Mouse (Mus musculus): ENCODE data around the gene Pkd2l1. TPM values are rescaled to one million over a fixed set of nuclear protein-coding genes. Genes with fewer than 3 reads are reported as not detected.

Gene Pkd2l1
- polyA plus RNA-seq, 3 experiments from 2014 or later = 0.10 TPM; not detected in 2

- no peak for ATAC-seq
These were observed 89.2 kb downstream of the Pkd2l1 start for GRCm38 (mm10) chr19:44103001-44103400.

GRCm38 (mm10) chr19:44100840-44101239 lies 91.4 kb downstream of the Pkd2l1 start:
- ATAC-seq = no peak

Other genes starting within 250 kb of the Pkd2l1 start
- not detected for gene Cpn1, start 205.9 kb downstream of the Pkd2l1 start, polyA plus RNA-seq (2017; shearing (Covaris generic))
- gene Cyp2c23, start 163.2 kb downstream of the Pkd2l1 start, polyA plus RNA-seq (2017; shearing (Covaris generic)) = not detected
- 1 to 10 TPM; 3.2 to 7.6 (median 3.3) TPM for gene Erlin1, start 122.7 kb downstream of the Pkd2l1 start, polyA plus RNA-seq (2017; shearing (Covaris generic))
- 10 to 100 TPM; 39.5 to 49.3 (median 40.2) TPM for gene Chuk, start 85.0 kb downstream of the Pkd2l1 start, polyA plus RNA-seq (2017; shearing (Covaris generic))
- 10 to 100 TPM; 23.2 to 37.0 (median 28.4) TPM for gene Cwf19l1, start 56.6 kb downstream of the Pkd2l1 start, polyA plus RNA-seq (2017; shearing (Covaris generic))
- 100 to 1,000 TPM; 122 to 144 (median 132) TPM for gene Bloc1s2, start 46.0 kb downstream of the Pkd2l1 start, polyA plus RNA-seq (2017; shearing (Covaris generic))
- not detected for gene Scd3, start 10.8 kb upstream of the Pkd2l1 start, polyA plus RNA-seq (2017; shearing (Covaris generic))
- gene Scd2, start 101.2 kb upstream of the Pkd2l1 start, polyA plus RNA-seq (2017; shearing (Covaris generic)) = 10 to 100 TPM; 24.8 to 27.3 (median 25.3) TPM
- gene Scd4, start 140.7 kb upstream of the Pkd2l1 start, polyA plus RNA-seq (2017; shearing (Covaris generic)) = under 1 TPM; 0.29 to 0.81 (median 0.55) TPM
- 1 to 10 TPM in 2 of 3 experiments, not detected in 1; 1.2 to 1.4 TPM for gene Scd1, start 215.4 kb upstream of the Pkd2l1 start, polyA plus RNA-seq (2017; shearing (Covaris generic))

All from inflammation-experienced regulatory T-cells, adult 6 months (primary cell).